Mouse (Mus musculus) adrenal gland (tissue): ENCODE results near the gene 4931408C20Rik.

Source experiments
- intact Hi-C: fragments of 180-260 bp; cut with DNase I; formaldehyde crosslinking; loops from one replicate; pipeline ENCODE4 v1.15.1; 2025
- long read RNA-seq, 2 experiments: library from polyadenylated mRNA; unstranded; transcript quantifications; one replicate each; pipeline ENCODE4 v2.0.0; 2020; ENCODE audit warnings: borderline replicate concordance in 1 of 2; ENCODE audit not compliant: insufficient replicate concordance in 1 of 2

Gene 4931408C20Rik
- long read RNA-seq, experiment 1, result 0 reads
- long read RNA-seq, experiment 2, result 0 reads

- intact Hi-C loops, result no loop called here
Observed at GRCm38 (mm10) chr1:26686842-26687760, at the start of gene 4931408C20Rik. TSS of gene 4931408C20Rik (minus strand) at chr1:26687460.

GRCm38 (mm10) chr1:26687926-26688325 lies 666 bp upstream of the 4931408C20Rik start:
- intact Hi-C loops, result no loop called here

- intact Hi-C loops, result no loop called here
Observed at GRCm38 (mm10) chr1:26685952-26686693, 1.1 kb downstream of the 4931408C20Rik start.

GRCm38 (mm10) chr1:26685383-26685782 lies 1.9 kb downstream of the 4931408C20Rik start:
- intact Hi-C loops, result no loop called here

GRCm38 (mm10) chr1:26649704-26650388 lies 37.4 kb downstream of the 4931408C20Rik start:
- intact Hi-C loops, result no loop called here

- intact Hi-C loops, result no loop called here
Observed at GRCm38 (mm10) chr1:26636051-26636450, 51.2 kb downstream of the 4931408C20Rik start.
